Mouse (Mus musculus) liver, adult 2 months (tissue): ENCODE measurements around the gene Pnn.

Source experiments
- CTCF ChIP-seq: fragments of 200-500 bp; IDR thresholded peaks from 2 replicates; pipeline ENCODE4 v1.5.1; 2011; ENCODE audit warnings: low read depth, low read length, control low read depth
- POLR2A ChIP-seq: fragments of 200-500 bp; IDR thresholded peaks from 2 replicates; pipeline ENCODE4 v1.6.1; 2011; ENCODE audit warnings: low read length, control low read depth; ENCODE audit not compliant: insufficient read depth; ENCODE audit errors: extremely low read depth

DNA sequence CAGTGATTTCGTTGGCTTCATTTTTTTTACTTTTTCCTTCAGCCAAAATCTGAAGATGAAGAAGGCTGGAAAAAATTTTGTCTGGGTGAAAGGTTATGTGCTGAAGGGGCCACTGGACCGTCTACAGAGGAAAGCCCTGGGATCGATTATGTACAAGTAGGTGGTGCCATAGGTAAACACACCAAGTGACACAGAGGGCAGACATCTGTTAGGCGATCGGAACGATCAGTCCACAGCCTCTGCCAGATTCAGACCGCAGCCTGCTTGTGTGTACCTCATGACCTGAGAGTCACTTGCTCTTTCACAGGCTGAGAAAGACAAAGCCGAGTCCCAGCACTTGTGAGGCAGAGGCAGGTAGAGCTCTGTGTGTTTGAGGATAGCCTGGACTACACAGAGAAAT lies 48.7 kb upstream of the Pnn start:
- TF ChIP-seq CTCF = no peak
- no peak for TF ChIP-seq POLR2A
